Mouse (Mus musculus) neural tube, embryonic 12.5 days (tissue): ENCODE data around the gene Sox9. TPM values are rescaled to one million over a fixed set of nuclear protein-coding genes. Genes with fewer than 3 reads are reported as not detected.
A peak's percentile ranks its signal among the peaks of the same experiment; 100 is the strongest.

ENCODE experiments used
- ATAC-seq: fragments of 200-750 bp; cut with Nextera tagmentation; 2 replicates; pipeline ENCODE4 v1.8.0; 2017; ENCODE audit warnings: low read depth, mild to moderate bottlenecking, moderate TSS enrichment, moderate library complexity; ENCODE audit not compliant: low FRiP score
- H3K27ac ChIP-seq: fragments of 300-500 bp; sonication (generic); 2 replicates; pipeline ENCODE4 v1.5.1; 2016
- H3K27me3 ChIP-seq: fragments of 300-500 bp; sonication (generic); replicated peaks from 2 replicates; pipeline ENCODE4 v1.6.1; 2016; ENCODE audit warnings: mild to moderate bottlenecking
- H3K36me3 ChIP-seq: fragments of 300-500 bp; sonication (generic); 2 replicates; pipeline ENCODE4 v1.6.1; 2016; ENCODE audit warnings: mild to moderate bottlenecking
- H3K4me1 ChIP-seq: fragments of 300-500 bp; sonication (generic); 2 replicates; pipeline ENCODE4 v1.6.1; 2016
- H3K4me2 ChIP-seq: fragments of 300-500 bp; sonication (generic); replicated peaks from 2 replicates; pipeline ENCODE4 v1.6.1; 2016; ENCODE audit warnings: mild to moderate bottlenecking
- H3K4me3 ChIP-seq: fragments of 300-500 bp; sonication (generic); 2 replicates; pipeline ENCODE4 v1.5.1; 2016
- H3K9ac ChIP-seq: fragments of 300-500 bp; sonication (generic); 2 replicates; pipeline ENCODE4 v1.6.1; 2016; ENCODE audit warnings: mild to moderate bottlenecking
- H3K9me3 ChIP-seq: fragments of 300-500 bp; sonication (generic); 2 replicates; pipeline ENCODE4 v1.6.1; 2016; ENCODE audit warnings: mild to moderate bottlenecking
- WGBS: fragments of 180-500 bp; shearing (Covaris S2); methylation state at CpG from one replicate; pipeline ENCODE4 v1.1.7; 2016; 5-methylcytosine and 5-hydroxymethylcytosine counted together
- polyA plus RNA-seq: library from polyadenylated mRNA; unstranded; fragments of >200 nt; fragmentation: Nextera tagmentation; extraction: Ambion mirVana; gene quantifications from 2 replicates; pipeline ENCODE4 v1.2.1, GENCODE M21; 2016

Sox9 gene
- polyA plus RNA-seq, 1 experiment from 2014 or later: 121 TPM

DNA sequence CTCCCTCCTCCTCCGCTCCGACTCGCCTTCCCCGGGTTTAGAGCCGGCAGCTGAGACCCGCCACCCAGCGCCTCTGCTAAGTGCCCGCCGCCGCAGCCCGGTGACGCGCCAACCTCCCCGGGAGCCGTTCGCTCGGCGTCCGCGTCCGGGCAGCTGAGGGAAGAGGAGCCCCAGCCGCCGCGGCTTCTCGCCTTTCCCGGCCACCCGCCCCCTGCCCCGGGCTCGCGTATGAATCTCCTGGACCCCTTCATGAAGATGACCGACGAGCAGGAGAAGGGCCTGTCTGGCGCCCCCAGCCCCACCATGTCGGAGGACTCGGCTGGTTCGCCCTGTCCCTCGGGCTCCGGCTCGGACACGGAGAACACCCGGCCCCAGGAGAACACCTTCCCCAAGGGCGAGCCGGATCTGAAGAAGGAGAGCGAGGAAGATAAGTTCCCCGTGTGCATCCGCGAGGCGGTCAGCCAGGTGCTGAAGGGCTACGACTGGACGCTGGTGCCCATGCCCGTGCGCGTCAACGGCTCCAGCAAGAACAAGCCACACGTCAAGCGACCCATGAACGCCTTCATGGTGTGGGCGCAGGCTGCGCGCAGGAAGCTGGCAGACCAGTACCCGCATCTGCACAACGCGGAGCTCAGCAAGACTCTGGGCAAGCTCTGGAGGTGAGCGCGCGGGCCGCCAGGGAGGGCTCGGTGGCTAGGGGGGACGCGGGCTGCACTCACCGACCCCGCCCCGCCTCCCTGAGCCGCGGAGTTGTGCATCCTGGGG lies 515 bp downstream of the Sox9 start:
- H3K4me3 ChIP-seq: peak overlapping the region; percentile 81
- H3K4me2 ChIP-seq: peak overlapping the region; percentile 96
- peak; percentile 44 for ATAC-seq
- peaks cover 9% of the 10 kb centered on the region for H3K36me3 ChIP-seq
- peaks cover 11% of the 10 kb centered on the region; the same call in 1 of the 2 replicates for H3K27me3 ChIP-seq
- peak overlapping the region; percentile 17 for H3K27ac ChIP-seq
- H3K9ac ChIP-seq: peak overlapping the region; percentile 86
- peaks cover 36% of the 10 kb centered on the region for H3K4me1 ChIP-seq
- under 1% methylated on average over 75 of the region's 75 CpGs for WGBS
- no peaks in the 10 kb centered on the region for H3K9me3 ChIP-seq

DNA sequence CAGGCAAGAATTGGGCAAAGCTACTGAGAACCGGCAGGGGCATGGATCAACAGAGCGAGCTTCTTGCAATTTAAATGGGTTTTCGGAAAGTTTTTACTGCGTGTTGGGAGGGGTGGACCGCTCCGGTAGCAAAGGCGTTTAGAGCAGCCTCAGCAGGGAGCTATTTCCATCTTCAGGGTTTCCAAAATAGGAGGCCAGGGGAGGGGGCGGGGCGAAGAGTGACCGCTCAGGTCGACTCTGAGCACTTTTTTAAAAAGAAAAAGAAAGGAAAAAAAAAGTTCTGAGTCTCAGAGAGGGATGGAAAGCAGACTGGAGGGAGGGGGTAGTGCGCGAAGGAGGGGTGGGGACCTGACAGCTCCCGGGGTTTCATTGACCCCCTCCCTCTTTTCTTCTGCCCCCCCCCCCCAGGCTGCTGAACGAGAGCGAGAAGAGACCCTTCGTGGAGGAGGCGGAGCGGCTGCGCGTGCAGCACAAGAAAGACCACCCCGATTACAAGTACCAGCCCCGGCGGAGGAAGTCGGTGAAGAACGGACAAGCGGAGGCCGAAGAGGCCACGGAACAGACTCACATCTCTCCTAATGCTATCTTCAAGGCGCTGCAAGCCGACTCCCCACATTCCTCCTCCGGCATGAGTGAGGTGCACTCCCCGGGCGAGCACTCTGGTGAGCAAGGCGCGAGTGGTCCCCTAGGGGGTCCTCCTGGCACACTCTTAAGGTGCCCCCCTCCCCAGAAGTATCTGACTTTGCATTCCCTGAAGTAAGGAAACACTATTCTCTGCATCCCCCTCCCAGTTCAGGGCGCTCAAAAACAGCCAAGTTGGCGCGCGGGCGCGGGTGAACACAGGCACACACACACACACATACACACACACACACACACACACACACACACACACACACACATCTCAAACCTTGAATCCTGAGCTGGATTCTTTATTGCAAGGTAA lies 1.6 kb downstream of the Sox9 start:
- Histone ChIP-seq H3K9ac (peak overlapping the region; percentile 86), H3K4me1 (peaks cover 38% of the 10 kb centered on the region), H3K36me3 (peaks cover 9% of the 10 kb centered on the region), H3K9me3 (no peaks in the 10 kb centered on the region), H3K4me2 (peak overlapping the region; percentile 96), H3K27me3 (peaks cover 5% of the 10 kb centered on the region; the same call in 1 of the 2 replicates), H3K27ac (peak overlapping the region; percentile 17; the same call in 1 of the 2 replicates), H3K4me3 (peak overlapping the region; percentile 81)
- under 1% methylated on average over 42 of the region's 42 CpGs for WGBS
- no peak for ATAC-seq

DNA sequence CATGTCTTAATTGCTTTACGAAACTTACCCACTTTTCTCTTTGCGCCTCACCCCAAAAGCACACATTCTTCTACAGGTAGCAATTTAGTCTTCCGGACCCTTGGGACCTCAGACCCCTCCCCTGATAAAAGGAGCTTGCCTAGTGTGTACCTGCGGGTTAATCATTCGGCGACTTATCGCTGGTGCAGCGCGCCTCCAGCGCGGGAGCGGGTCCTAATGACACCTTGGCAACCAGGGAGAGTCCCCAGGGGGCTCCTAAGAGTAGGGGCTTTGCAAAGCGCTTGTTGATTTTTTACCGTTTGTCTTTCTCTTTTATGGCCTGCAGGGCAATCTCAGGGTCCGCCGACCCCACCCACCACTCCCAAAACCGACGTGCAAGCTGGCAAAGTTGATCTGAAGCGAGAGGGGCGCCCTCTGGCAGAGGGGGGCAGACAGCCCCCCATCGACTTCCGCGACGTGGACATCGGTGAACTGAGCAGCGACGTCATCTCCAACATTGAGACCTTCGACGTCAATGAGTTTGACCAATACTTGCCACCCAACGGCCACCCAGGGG lies 2.4 kb downstream of the Sox9 start:
- H3K4me2 ChIP-seq: peak overlapping the region; percentile 96
- no peaks in the 10 kb centered on the region for H3K27me3 ChIP-seq
- WGBS: 2% methylated on average over 30 of the region's 30 CpGs
- peak overlapping the region; percentile 81 for H3K4me3 ChIP-seq
- H3K9ac ChIP-seq: peak overlapping the region; percentile 86
- H3K27ac ChIP-seq: no peak overlapping the region
- no peaks in the 10 kb centered on the region for H3K9me3 ChIP-seq
- no peak for ATAC-seq
- H3K36me3 ChIP-seq: peaks cover 9% of the 10 kb centered on the region
- peaks cover 38% of the 10 kb centered on the region for H3K4me1 ChIP-seq

DNA sequence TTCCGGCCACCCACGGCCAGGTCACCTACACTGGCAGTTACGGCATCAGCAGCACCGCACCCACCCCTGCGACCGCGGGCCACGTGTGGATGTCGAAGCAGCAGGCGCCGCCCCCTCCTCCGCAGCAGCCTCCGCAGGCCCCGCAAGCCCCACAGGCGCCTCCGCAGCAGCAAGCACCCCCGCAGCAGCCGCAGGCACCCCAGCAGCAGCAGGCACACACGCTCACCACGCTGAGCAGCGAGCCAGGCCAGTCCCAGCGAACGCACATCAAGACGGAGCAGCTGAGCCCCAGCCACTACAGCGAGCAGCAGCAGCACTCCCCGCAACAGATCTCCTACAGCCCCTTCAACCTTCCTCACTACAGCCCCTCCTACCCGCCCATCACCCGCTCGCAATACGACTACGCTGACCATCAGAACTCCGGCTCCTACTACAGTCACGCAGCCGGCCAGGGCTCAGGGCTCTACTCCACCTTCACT lies 2.9 kb downstream of the Sox9 start:
- H3K36me3 ChIP-seq: peaks cover 9% of the 10 kb centered on the region
- under 1% methylated on average over 34 of the region's 34 CpGs for WGBS

DNA sequence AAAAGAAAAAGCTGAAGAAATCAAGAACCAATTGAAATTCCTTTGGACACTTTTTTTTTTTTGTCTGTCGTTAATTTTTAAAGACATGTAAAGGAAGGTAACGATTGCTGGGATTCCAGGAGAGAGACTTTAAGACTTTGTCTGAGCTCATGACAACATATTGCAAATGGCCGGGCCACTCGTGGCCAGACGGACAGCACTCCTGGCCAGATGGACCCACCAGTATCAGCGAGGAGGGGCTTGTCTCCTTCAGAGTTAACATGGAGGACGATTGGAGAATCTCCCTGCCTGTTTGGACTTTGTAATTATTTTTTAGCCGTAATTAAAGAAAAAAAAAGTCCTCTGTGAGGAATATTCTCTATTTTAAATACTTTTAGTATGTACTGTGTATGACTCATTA lies 3.6 kb downstream of the Sox9 start:
- Histone ChIP-seq H3K36me3 (peaks cover 9% of the 10 kb centered on the region), H3K27me3 (no peaks in the 10 kb centered on the region), H3K4me2 (peak overlapping the region; percentile 96), H3K9ac (no peak overlapping the region), H3K4me1 (peaks cover 38% of the 10 kb centered on the region), H3K27ac (no peak overlapping the region), H3K4me3 (peak overlapping the region; percentile 81; the same call in 1 of the 2 replicates), H3K9me3 (no peaks in the 10 kb centered on the region)
- WGBS: 5% methylated on average over 8 of the region's 8 CpGs
- no peak for ATAC-seq

More for the DNA sequence above, 2.9 kb downstream of the Sox9 start:
- H3K27ac ChIP-seq: peak overlapping the region; percentile 66
- peak overlapping the region; percentile 96 for H3K4me2 ChIP-seq
- peak overlapping the region; percentile 86 for H3K9ac ChIP-seq
- H3K4me3 ChIP-seq: peak overlapping the region; percentile 81
- ATAC-seq: peak; percentile 23
- peaks cover 38% of the 10 kb centered on the region for H3K4me1 ChIP-seq
- H3K9me3 ChIP-seq: no peaks in the 10 kb centered on the region
- H3K27me3 ChIP-seq: no peaks in the 10 kb centered on the region

DNA sequence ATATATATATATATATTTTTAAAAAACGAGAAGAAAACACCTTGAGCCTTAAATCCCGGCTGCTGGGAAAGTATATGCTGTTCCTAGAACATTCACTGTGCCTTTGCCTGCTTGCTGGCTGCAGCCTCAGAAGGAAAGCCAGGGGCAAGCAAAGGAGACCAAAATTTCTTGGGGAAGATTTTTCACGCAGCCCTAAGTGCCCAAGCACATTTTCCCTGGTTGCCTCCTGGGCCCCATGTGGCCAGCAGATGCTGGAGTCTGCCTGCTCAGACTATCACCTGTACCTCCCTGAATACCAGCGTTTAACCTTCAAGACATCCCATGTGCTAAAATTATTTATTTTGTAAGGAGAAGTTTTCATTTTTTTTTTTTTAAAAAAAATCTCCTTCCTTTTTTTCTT lies 4.4 kb downstream of the Sox9 start:
- H3K9ac ChIP-seq: peak overlapping the region; percentile 46
- no peak for ATAC-seq
- peak overlapping the region; percentile 55 for H3K4me2 ChIP-seq

DNA sequence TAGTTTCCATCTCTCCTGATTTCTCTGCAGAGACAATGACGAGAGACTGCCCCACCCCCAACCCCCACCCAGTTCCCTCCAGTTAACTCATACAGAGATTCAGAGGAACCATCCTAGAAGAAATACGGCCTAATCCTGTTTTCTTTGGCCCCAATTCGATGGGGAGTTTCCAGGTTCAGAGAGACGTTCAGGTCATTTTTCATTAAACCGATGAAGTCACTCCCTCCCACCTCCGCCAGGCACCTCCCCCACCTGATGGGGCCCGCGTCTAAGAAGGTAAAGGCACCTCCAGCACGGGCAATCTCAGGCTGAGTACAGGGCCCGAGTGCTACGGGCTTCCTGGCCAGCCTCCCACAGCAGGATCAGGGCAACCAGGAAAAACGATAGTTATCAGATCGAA lies 6.3 kb downstream of the Sox9 start:
- Histone ChIP-seq H3K9me3 (peaks cover 5% of the 10 kb centered on the region; the same call in 1 of the 2 replicates), H3K36me3 (peaks cover 9% of the 10 kb centered on the region), H3K27me3 (no peaks in the 10 kb centered on the region), H3K4me2 (peak overlapping the region; percentile 27), H3K9ac (no peak overlapping the region), H3K4me1 (peaks cover 28% of the 10 kb centered on the region), H3K4me3 (no peak overlapping the region), H3K27ac (no peak overlapping the region)
- 12% methylated on average over 13 of the region's 13 CpGs for WGBS
- ATAC-seq: no peak

More for the DNA sequence above, 4.4 kb downstream of the Sox9 start:
- Histone ChIP-seq H3K27ac (no peak overlapping the region), H3K36me3 (peaks cover 9% of the 10 kb centered on the region), H3K4me3 (peak overlapping the region; percentile 19), H3K9me3 (no peaks in the 10 kb centered on the region), H3K4me1 (peaks cover 31% of the 10 kb centered on the region), H3K27me3 (no peaks in the 10 kb centered on the region)
- WGBS: 42% methylated on average over 4 of the region's 4 CpGs

DNA sequence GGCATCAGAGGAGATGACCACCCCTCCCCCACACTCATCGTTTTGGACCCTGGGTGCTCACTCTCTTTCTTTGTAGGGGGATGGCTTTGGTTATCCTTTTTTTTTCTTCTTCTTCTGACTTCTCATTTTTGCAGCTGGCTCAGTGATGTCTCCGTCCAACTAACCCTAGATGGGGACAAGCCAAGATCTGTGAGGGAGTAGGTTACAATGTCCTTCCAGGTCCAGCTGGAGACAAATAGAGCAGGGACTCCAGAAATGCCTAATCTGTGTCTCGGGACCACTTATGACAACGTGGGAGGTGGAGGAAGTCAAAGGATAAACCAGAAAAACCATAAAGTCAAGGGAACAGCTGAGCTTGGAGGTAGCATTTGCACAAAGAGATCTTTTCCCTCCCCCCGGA lies 14.4 kb downstream of the Sox9 start:
- Histone ChIP-seq H3K4me2 (no peak overlapping the region), H3K36me3 (no peaks in the 10 kb centered on the region), H3K4me1 (peaks cover 15% of the 10 kb centered on the region; the same call in 1 of the 2 replicates), H3K27me3 (no peaks in the 10 kb centered on the region), H3K9me3 (peaks cover 5% of the 10 kb centered on the region; the same call in 1 of the 2 replicates), H3K27ac (no peak overlapping the region), H3K9ac (no peak overlapping the region), H3K4me3 (no peak overlapping the region)
- no peak for ATAC-seq
- WGBS: 79% methylated on average over 5 of the region's 5 CpGs

DNA sequence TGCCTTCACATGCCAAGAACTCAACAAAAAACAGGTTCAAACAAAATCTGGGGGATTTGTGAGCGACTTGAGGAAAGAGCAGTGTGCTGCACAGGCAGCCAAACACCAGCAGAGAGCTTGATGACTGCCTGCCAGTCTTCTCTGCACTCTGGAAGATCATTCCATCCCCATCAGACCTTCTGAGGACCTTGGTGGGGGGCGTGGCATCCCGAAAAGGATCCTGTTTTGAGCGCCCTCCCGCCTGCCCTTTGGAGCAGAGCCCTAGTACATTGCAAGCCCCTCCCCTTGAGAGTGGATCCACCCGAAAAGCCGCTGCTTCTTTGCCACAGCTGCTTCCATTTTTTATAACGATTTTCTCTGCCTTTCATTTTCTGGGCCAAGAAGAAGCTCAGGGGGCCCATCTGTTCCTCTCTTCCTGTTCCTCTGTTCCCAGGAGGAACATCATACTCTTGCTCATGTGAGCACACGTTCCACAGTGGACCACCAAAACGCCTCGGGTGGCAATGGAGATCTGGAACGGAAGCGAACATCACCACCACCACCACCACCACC lies 16.9 kb downstream of the Sox9 start:
- Histone ChIP-seq H3K4me3 (no peak overlapping the region), H3K9me3 (no peaks in the 10 kb centered on the region), H3K27ac (no peak overlapping the region), H3K36me3 (no peaks in the 10 kb centered on the region), H3K4me2 (no peak overlapping the region), H3K9ac (no peak overlapping the region), H3K27me3 (0 out of 2 replicates have a peak, but pooled peaks cover 3% of the 10 kb centered on the region), H3K4me1 (peaks cover 24% of the 10 kb centered on the region; the same call in 1 of the 2 replicates)
- ATAC-seq: no peak
- 63% methylated on average over 13 of the region's 13 CpGs for WGBS

DNA sequence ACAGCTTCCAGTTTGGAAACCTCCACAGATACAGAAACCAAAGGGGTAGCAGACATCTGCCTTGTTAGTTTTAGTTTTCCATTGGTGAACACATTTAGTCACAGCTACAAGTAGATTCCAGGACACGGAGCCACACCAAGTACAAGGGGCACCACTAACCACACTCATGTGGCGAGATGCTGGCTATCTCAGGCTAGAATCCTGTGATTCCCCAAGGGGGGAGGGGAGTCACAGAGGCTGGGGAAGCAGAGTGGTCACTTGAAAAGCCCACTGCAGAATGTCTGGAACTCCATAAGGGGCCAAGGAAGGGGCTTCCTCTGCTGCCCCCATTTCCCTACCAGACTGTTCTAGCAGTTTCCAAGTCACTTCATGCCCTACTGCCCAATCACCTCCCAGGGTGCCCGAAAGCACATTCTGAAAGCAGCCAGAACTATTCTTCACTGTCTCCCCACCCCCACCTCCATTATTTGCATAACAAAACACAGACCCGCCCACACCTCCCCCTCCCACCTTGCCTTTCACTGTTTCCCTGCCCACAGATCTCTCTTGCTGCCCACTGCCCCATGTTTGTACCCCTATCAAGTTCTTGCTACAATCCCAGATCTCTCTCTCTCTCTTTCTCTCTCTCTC lies 19.3 kb downstream of the Sox9 start:
- H3K27ac ChIP-seq: no peak overlapping the region
- H3K4me1 ChIP-seq: peaks cover 24% of the 10 kb centered on the region; the same call in 1 of the 2 replicates
- H3K4me2 ChIP-seq: no peak overlapping the region
- 22% methylated on average over 4 of the region's 4 CpGs for WGBS
- H3K4me3 ChIP-seq: no peak overlapping the region
- peak; percentile 53; the same call in 1 of the 2 replicates for ATAC-seq
- no peaks in the 10 kb centered on the region for H3K36me3 ChIP-seq
- H3K9ac ChIP-seq: no peak overlapping the region
- 0 out of 2 replicates have a peak, but pooled peaks cover 3% of the 10 kb centered on the region for H3K27me3 ChIP-seq
- H3K9me3 ChIP-seq: no peaks in the 10 kb centered on the region

DNA sequence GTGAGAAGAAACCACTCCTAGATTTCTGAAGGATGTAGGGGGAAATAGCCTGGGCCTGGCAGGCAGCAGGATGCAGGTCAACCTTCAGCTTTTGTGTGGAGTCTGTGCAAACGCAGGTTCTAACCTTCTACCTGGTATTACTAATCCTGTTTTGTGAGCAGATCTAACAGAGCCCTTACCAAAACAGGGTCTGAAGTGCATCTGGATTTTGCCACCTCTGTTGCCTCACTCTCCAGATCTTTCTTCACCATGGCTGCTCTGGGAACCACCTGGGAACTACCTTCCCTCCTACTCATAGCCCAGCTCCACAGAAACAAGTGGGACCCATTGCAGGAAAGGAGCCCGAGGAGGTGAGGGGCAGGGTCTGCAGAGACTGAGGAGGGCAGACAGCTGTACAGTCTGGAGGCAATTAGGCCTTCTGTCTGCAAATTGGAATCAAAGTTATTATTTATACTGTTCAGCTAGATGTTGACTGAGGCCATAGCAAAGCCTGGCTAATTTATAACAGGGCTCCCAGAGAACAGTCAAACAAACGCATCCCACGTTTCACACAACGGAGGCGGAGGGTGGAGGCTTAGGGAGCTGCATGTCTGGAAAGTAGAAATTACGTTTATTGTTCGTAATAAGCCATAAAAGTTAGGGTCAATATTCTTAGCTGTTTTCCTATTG lies 25.9 kb downstream of the Sox9 start:
- ATAC-seq: no peak
- no peaks in the 10 kb centered on the region for H3K27me3 ChIP-seq
- no peak overlapping the region for H3K4me3 ChIP-seq
- WGBS: 63% methylated on average over 8 of the region's 8 CpGs
- no peak overlapping the region for H3K9ac ChIP-seq
- H3K4me2 ChIP-seq: no peak overlapping the region
- H3K9me3 ChIP-seq: no peaks in the 10 kb centered on the region
- no peak overlapping the region for H3K27ac ChIP-seq
- H3K36me3 ChIP-seq: no peaks in the 10 kb centered on the region
- H3K4me1 ChIP-seq: peaks cover 35% of the 10 kb centered on the region
